Mouse (Mus musculus): ENCODE measurements at regions not wholly inside any gene's neighbourhood (a gene's known extent, or its start where the extent isn't known, plus 50 kb on each side); places are given as distances from the start of the nearest gene placed in this dataset.

DNA sequence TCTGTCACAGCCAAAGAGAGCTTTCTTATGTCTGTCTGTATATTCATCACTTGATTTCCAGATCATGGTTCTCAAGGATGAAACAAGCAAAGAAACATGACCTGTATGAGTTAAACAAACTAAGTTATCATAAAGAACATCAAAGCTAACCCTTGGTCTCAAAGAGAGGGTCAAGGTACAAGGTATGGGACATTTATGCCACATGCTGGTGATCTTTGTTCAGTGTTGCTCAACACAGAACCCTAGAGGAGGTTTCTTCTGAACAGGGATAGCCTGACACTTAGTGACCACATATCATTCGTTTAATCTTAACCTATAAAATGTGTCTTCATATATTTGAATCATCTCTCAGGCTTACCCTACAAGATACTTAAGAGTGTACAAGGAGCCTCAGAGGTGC is 170.6 kb upstream of the Lrig3 start:
- Histone ChIP-seq H3K4me2 (ENCODE audit: low read length) (no peak overlapping the region), H3K9me3 (ENCODE audit: control insufficient read depth, low read length) (no peaks in the 10 kb centered on the region)

DNA sequence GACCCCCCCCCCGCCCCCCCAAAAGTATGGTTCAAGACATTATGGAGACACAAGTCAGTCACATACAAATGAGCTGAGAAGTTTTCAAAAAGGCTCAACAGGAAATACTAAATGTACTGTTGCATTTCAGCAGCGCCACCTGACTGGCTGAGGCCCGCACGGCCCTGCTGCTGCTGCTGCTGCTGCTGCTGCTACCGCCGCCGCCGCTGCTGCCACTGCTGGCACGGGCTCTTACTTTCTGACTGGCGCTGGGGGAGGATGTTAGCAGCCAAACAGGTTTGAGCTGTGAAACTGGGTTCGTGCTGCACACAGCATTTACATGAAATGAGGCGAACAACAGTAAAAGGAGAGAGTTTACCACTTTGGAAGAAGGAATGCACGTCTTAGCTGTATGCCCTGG is 167.3 kb upstream of the Lrig3 start:
- H3K27ac ChIP-seq (replicated peaks in 1 of 2; ENCODE audit: control insufficient read depth in 1 of 2, insufficient read depth in 1 of 2, low read depth in 2 of 2, low read length in 2 of 2): no peak overlapping the region
- no peak overlapping the region for H3K4me3 ChIP-seq (ENCODE audit: control insufficient read depth in 1 of 2, insufficient read depth in 1 of 2, low read depth in 1 of 2, low read length in 2 of 2)
- no peaks in the 10 kb centered on the region for H3K36me3 ChIP-seq (ENCODE audit: control insufficient read depth, insufficient read depth, low read length)
- no peak overlapping the region for H3K9ac ChIP-seq (ENCODE audit: low read length)
- no peaks in the 10 kb centered on the region for H3K27me3 ChIP-seq (ENCODE audit: control insufficient read depth, insufficient read depth, low read length)
- WGBS: 26% methylated on average over 13 of the region's 13 CpGs
- peak overlapping the region; percentile 4; the same call in 1 of the 2 replicates for H3K4me2 ChIP-seq (ENCODE audit: low read length)
- H3K4me1 ChIP-seq (ENCODE audit: control insufficient read depth in 2 of 2, insufficient read depth in 2 of 2, low read length in 2 of 2): no peaks in the 10 kb centered on the region
- ATAC-seq (ENCODE audit: insufficient number of reproducible peaks, insufficient read depth, low FRiP score, low read depth): no peak
- no peaks in the 10 kb centered on the region for H3K9me3 ChIP-seq (ENCODE audit: control insufficient read depth, low read length)

More for the DNA sequence above, 170.6 kb upstream of the Lrig3 start:
- no peaks in the 10 kb centered on the region for H3K4me1 ChIP-seq (ENCODE audit: control insufficient read depth in 2 of 2, insufficient read depth in 2 of 2, low read length in 2 of 2)
- WGBS: 89% methylated on average over 1 of the region's 1 CpGs
- no peak for ATAC-seq (ENCODE audit: insufficient number of reproducible peaks, insufficient read depth, low FRiP score, low read depth)
- no peak overlapping the region for H3K9ac ChIP-seq (ENCODE audit: low read length)
- no peak overlapping the region for H3K27ac ChIP-seq (replicated peaks in 1 of 2; ENCODE audit: control insufficient read depth in 1 of 2, insufficient read depth in 1 of 2, low read depth in 2 of 2, low read length in 2 of 2)
- H3K4me3 ChIP-seq (ENCODE audit: control insufficient read depth in 1 of 2, insufficient read depth in 1 of 2, low read depth in 1 of 2, low read length in 2 of 2): no peak overlapping the region
- no peaks in the 10 kb centered on the region for H3K27me3 ChIP-seq (ENCODE audit: control insufficient read depth, insufficient read depth, low read length)
- no peaks in the 10 kb centered on the region for H3K36me3 ChIP-seq (ENCODE audit: control insufficient read depth, insufficient read depth, low read length)

DNA sequence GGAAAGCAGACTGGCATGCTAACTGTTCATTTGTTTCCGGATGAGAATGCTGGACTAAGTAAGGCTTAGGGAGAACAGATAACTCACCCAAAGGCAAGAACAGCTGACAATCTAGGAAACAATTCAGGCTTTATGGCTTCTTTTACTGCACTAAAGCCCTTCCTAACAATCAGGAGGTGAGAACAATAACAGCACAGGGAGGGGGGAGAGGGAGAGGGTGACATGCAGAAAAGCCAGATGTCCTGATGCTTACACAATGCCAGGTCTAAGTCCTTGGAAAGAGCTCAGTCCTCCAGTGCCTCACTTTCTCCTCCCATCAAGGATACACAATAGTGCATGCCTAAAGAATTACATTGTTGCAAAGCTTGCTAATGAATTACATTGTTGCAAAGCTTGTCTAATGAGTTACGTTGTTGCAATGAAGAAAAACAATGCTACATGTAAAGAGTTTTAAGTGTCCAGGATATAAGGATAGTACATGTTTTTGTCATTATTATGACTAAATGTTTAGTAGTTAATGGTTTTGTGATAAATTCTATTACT is 165.3 kb upstream of the Lrig3 start:
- WGBS: 67% methylated on average over 2 of the region's 2 CpGs
- Histone ChIP-seq H3K9ac (ENCODE audit: low read length) (no peak overlapping the region), H3K27ac (replicated peaks in 1 of 2; ENCODE audit: control insufficient read depth in 1 of 2, insufficient read depth in 1 of 2, low read depth in 2 of 2, low read length in 2 of 2) (no peak overlapping the region), H3K4me3 (ENCODE audit: control insufficient read depth in 1 of 2, insufficient read depth in 1 of 2, low read depth in 1 of 2, low read length in 2 of 2) (no peak overlapping the region), H3K4me2 (ENCODE audit: low read length) (no peak overlapping the region), H3K4me1 (ENCODE audit: control insufficient read depth in 2 of 2, insufficient read depth in 2 of 2, low read length in 2 of 2) (no peaks in the 10 kb centered on the region), H3K27me3 (ENCODE audit: control insufficient read depth, insufficient read depth, low read length) (no peaks in the 10 kb centered on the region), H3K36me3 (ENCODE audit: control insufficient read depth, insufficient read depth, low read length) (no peaks in the 10 kb centered on the region), H3K9me3 (ENCODE audit: control insufficient read depth, low read length) (no peaks in the 10 kb centered on the region)
- no peak for ATAC-seq (ENCODE audit: insufficient number of reproducible peaks, insufficient read depth, low FRiP score, low read depth)

DNA sequence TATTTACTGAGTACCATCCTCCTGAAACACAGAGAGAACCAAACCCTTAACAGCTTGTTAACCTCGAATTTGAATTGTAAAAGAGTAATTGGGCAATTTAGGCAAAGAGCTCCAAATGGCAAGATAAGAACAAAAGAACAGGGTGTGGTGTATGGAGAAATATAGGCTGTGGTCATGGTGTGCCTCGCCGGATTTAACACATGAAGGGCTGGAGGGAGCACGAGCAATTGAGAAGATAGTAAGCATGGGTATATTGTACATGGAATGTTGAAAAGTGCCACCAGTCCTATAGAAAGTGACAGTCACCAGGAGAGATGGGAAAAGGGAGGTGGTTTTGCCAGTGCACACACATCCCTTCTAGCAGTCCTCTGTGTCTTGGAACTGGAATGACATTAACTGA is 164.5 kb upstream of the Lrig3 start:
- Histone ChIP-seq H3K27me3 (ENCODE audit: control insufficient read depth, insufficient read depth, low read length) (no peaks in the 10 kb centered on the region), H3K36me3 (ENCODE audit: control insufficient read depth, insufficient read depth, low read length) (no peaks in the 10 kb centered on the region), H3K4me2 (ENCODE audit: low read length) (no peak overlapping the region), H3K27ac (replicated peaks in 1 of 2; ENCODE audit: control insufficient read depth in 1 of 2, insufficient read depth in 1 of 2, low read depth in 2 of 2, low read length in 2 of 2) (no peak overlapping the region), H3K4me3 (ENCODE audit: control insufficient read depth in 1 of 2, insufficient read depth in 1 of 2, low read depth in 1 of 2, low read length in 2 of 2) (no peak overlapping the region), H3K9me3 (ENCODE audit: control insufficient read depth, low read length) (no peaks in the 10 kb centered on the region), H3K4me1 (ENCODE audit: control insufficient read depth in 2 of 2, insufficient read depth in 2 of 2, low read length in 2 of 2) (no peaks in the 10 kb centered on the region), H3K9ac (ENCODE audit: low read length) (no peak overlapping the region)
- no peak for ATAC-seq (ENCODE audit: insufficient number of reproducible peaks, insufficient read depth, low FRiP score, low read depth)
- WGBS: 55% methylated on average over 4 of the region's 4 CpGs

DNA sequence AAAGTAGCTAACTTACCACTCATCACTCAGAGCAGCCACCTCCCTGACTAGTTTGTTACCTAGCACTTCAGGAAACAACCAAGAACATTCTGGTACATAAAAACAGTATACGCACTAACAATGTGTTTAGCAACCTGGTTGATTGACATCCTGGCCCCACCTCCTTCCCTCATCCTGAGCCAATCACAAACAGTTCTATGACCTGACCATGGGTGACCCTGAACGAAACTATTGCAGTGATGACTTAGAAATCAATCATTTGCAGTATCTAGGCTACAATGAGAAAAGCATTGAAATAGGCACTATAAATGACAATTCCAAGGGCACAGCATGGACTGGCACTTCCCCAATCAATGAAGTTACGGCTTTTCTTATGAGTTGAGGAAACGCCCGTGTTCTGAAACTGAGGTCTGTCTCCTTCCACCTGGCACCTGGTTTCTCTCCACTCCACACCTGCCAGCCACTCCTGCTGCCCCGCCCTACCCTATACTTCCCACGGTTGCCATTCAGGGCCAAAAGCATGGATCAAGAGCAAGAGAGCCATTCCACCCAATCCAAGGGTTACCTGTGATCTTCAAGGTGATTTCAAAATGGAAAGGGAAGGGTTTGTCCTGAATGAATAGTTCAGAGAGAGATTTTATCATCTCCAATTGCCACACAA is 162.9 kb upstream of the Lrig3 start:
- Histone ChIP-seq H3K9me3 (ENCODE audit: control insufficient read depth, low read length) (no peaks in the 10 kb centered on the region), H3K4me2 (ENCODE audit: low read length) (no peak overlapping the region), H3K27me3 (ENCODE audit: control insufficient read depth, insufficient read depth, low read length) (no peaks in the 10 kb centered on the region), H3K36me3 (ENCODE audit: control insufficient read depth, insufficient read depth, low read length) (no peaks in the 10 kb centered on the region), H3K9ac (ENCODE audit: low read length) (no peak overlapping the region), H3K4me3 (ENCODE audit: control insufficient read depth in 1 of 2, insufficient read depth in 1 of 2, low read depth in 1 of 2, low read length in 2 of 2) (no peak overlapping the region), H3K4me1 (ENCODE audit: control insufficient read depth in 2 of 2, insufficient read depth in 2 of 2, low read length in 2 of 2) (no peaks in the 10 kb centered on the region), H3K27ac (replicated peaks in 1 of 2; ENCODE audit: control insufficient read depth in 1 of 2, insufficient read depth in 1 of 2, low read depth in 2 of 2, low read length in 2 of 2) (no peak overlapping the region)
- ATAC-seq (ENCODE audit: insufficient number of reproducible peaks, insufficient read depth, low FRiP score, low read depth): no peak
- WGBS: 87% methylated on average over 7 of the region's 7 CpGs

DNA sequence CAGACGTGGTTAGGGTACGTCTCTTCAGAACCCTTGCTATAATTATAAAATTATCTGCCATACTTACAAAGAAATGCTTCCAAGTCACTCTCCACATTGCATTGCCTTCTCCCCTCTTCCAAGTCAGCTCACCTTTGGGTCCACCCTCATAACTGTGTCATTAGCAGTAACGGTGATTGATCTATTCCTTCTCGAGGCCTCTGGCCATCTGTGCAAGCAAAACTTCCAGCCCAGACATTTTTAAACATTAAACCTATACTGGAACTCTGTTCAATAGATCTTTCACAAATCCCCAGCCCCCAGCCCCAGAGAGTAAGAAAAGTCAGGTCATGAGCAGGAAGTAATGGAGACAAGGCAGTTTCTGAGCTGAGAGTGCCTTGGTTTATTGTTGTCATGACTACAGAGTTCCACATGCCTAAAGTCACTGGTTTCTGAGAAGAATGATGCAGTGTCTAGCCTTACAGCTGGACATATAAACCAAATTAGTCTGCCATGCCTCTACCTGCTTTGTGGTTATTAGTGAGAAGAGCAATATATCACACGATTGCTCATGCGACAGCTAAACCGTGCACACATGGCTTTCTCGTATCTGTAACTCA is 156.1 kb upstream of the Lrig3 start:
- H3K36me3 ChIP-seq (ENCODE audit: control insufficient read depth, insufficient read depth, low read length): no peaks in the 10 kb centered on the region
- H3K27ac ChIP-seq (replicated peaks in 1 of 2; ENCODE audit: control insufficient read depth in 1 of 2, insufficient read depth in 1 of 2, low read depth in 2 of 2, low read length in 2 of 2): no peak overlapping the region
- no peak overlapping the region for H3K4me3 ChIP-seq (ENCODE audit: control insufficient read depth in 1 of 2, insufficient read depth in 1 of 2, low read depth in 1 of 2, low read length in 2 of 2)
- H3K9me3 ChIP-seq (ENCODE audit: control insufficient read depth, low read length): no peaks in the 10 kb centered on the region
- H3K4me1 ChIP-seq (ENCODE audit: control insufficient read depth in 2 of 2, insufficient read depth in 2 of 2, low read length in 2 of 2): no peaks in the 10 kb centered on the region
- ATAC-seq (ENCODE audit: insufficient number of reproducible peaks, insufficient read depth, low FRiP score, low read depth): no peak
- H3K27me3 ChIP-seq (ENCODE audit: control insufficient read depth, insufficient read depth, low read length): no peaks in the 10 kb centered on the region
- no peak overlapping the region for H3K4me2 ChIP-seq (ENCODE audit: low read length)
- 82% methylated on average over 8 of the region's 8 CpGs for WGBS
- H3K9ac ChIP-seq (ENCODE audit: low read length): no peak overlapping the region

DNA sequence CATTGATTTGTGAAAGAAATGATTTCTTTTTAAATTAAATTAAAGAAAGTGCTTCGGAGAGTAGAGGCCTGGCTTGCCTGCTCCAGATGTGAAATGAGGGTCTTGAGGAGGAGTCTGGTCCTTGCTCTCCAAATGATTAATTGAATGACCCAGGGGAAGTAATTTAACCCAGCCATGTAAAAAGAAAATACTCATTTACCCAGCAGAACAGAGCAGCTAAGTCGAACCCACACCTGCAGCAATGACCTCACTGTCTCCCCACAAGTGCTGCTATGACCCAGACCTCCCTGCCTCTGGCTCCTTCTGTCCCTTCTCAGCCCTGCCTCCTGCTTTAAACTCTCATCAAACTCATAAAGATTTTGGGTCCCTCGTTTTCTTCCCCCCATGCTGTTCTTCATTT is 155.4 kb upstream of the Lrig3 start:
- WGBS: 63% methylated on average over 3 of the region's 3 CpGs
- no peaks in the 10 kb centered on the region for H3K4me1 ChIP-seq (ENCODE audit: control insufficient read depth in 2 of 2, insufficient read depth in 2 of 2, low read length in 2 of 2)
- H3K4me3 ChIP-seq (ENCODE audit: control insufficient read depth in 1 of 2, insufficient read depth in 1 of 2, low read depth in 1 of 2, low read length in 2 of 2): no peak overlapping the region
- no peak for ATAC-seq (ENCODE audit: insufficient number of reproducible peaks, insufficient read depth, low FRiP score, low read depth)
- H3K36me3 ChIP-seq (ENCODE audit: control insufficient read depth, insufficient read depth, low read length): no peaks in the 10 kb centered on the region
- H3K27ac ChIP-seq (replicated peaks in 1 of 2; ENCODE audit: control insufficient read depth in 1 of 2, insufficient read depth in 1 of 2, low read depth in 2 of 2, low read length in 2 of 2): no peak overlapping the region
- no peak overlapping the region for H3K4me2 ChIP-seq (ENCODE audit: low read length)
- no peaks in the 10 kb centered on the region for H3K27me3 ChIP-seq (ENCODE audit: control insufficient read depth, insufficient read depth, low read length)
- H3K9ac ChIP-seq (ENCODE audit: low read length): no peak overlapping the region
- no peaks in the 10 kb centered on the region for H3K9me3 ChIP-seq (ENCODE audit: control insufficient read depth, low read length)

Measured in heart, embryonic 14.5 days (tissue).